Mouse (Mus musculus) gastrocnemius, adult 8-10 months (tissue): Measurements from ENCODE around the gene Tbxas1. TPM values are rescaled to one million over a fixed set of nuclear protein-coding genes. Genes with fewer than 3 reads are reported as not detected.

Experiments
- DNase-seq, 2 experiments: peaks; one replicate each; pipeline ENCODE4 v3.0.0; 2022; ENCODE audit warnings: low spot score in 2 of 2
- total RNA-seq, 4 experiments: library from RNA; stranded (reverse); gene quantifications; 2 replicates each; pipeline ENCODE4 v1.2.4; 2022

The Tbxas1 gene
- total RNA-seq, 4 experiments from 2014 or later: 0.51 to 0.80 (median 0.56) TPM

DNA sequence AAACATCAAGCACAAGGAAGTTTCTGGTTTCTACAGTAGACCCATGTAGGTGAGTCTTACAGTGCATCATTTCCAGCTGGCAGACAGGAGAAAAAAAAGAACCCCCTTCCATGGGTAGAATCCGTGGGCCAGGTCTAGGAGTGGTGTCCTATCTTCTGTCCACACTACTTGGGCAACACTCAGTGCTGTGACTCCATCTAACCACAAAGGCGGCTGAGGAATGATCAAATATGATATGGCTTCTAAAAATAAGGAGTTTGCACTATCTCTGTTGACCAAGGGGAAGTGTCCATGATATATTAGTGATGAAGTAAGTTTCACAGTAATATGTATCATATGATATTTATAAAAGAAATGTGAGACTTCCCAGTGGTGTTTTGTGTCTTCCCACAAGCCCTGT lies 16.8 kb downstream of the Tbxas1 start:
- DNase-seq: no peak

DNA sequence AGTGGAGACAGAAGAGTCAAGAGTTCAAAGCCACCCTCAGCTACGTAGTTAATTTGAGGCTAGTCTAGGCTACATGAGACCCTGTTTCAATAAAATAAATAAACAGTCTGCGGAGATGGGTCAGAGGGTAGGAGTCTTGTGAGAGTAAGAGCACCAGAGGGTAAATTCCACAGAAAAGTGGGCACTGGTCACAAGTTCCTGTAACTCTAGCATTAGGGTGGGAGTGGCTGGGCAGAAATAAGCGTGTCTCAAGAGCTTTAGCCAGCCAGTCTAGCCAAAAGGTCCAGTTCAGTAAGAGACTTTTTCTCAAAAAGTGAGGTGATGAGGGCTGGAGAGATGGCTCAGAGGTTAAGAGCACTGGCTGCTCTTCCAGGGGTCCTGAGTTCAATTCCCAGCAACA lies 18.4 kb downstream of the Tbxas1 start:
- no peak for DNase-seq

DNA sequence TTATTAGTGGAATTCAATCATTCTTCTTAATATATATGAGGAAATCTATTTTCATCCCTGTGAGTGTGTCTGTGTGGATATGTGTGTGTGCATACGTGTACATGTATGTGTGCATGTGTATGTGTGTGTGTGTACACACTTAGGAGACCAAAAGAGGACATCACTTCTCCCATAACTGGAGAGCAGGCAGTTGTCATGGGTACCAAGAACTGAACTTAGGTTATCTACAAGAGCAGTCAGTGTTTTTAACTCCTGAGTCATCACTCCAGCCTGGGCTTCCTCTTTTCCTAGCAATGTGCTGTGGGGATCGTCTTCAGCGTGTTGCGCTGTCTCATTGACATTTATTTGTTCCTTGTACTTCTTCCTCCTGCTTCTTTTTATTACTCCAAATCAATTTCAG lies 24.9 kb downstream of the Tbxas1 start:
- DNase-seq: no peak

DNA sequence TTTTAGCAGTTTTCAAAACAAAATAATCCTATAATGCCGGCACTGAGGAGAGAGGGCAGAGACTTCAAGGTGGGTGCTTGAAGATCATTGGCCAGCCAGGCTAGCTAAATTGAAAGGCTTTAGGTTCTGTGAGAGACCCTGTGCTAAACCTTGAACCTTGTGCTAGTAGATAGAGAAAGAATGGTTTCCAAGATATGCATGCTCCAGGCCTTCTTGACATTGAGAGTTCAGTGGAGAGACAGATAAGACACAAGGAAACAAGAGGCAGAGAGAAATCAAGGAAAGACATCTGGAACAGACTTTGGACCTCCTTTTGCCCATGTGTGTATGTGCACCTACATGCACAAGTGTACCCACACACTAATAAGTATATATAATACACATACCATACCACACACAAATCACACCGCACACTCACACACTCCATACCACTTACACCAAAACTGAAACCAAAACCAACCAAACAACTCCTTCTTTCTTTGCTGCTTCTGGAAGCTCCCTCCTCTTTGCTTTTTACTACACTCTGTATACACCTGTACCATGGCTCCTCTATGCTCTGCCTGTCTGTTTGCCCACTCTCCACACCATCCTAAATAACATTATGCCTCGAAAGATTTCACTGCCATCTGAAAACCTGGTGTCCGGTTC lies 25.4 kb downstream of the Tbxas1 start:
- DNase-seq: no peak

DNA sequence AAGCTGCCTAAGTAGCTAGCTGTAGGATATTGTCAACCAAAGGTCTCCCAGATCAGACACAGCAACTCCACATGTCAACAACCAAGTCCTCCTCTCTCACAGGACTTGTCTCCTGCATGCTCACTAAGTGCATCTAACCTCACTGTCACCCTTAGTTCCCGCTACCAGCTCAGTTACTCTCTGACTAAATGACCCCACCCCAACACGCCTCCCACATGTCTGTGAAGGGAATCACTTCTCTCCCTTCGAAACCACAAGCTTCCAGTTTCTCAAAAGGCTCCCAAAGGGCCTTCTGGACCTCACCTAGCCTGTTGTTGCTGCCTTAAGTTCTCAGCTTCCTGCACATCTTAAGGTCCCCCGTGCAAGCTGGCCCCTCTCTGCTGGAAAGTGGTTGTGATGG lies 25.9 kb downstream of the Tbxas1 start:
- DNase-seq: no peak

DNA sequence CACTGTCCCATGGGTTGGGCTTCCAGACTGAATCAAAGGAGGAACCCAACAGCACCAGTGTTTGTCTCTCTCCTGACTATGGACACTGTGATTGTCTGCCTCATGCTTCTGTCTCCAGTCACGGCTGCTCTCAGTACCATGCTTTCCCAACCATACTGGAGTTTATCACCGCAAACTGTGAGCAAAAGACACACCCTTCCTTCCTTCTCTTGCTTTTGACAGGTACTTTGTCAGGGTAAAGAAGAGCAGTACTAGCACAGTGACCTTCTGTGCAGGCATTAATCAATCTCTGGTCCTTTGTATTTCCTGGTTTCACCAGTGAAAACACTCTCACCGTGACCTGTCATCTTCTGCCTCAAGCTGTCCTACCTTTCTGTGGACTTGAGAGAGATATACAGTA lies 26.4 kb downstream of the Tbxas1 start:
- DNase-seq: no peak

DNA sequence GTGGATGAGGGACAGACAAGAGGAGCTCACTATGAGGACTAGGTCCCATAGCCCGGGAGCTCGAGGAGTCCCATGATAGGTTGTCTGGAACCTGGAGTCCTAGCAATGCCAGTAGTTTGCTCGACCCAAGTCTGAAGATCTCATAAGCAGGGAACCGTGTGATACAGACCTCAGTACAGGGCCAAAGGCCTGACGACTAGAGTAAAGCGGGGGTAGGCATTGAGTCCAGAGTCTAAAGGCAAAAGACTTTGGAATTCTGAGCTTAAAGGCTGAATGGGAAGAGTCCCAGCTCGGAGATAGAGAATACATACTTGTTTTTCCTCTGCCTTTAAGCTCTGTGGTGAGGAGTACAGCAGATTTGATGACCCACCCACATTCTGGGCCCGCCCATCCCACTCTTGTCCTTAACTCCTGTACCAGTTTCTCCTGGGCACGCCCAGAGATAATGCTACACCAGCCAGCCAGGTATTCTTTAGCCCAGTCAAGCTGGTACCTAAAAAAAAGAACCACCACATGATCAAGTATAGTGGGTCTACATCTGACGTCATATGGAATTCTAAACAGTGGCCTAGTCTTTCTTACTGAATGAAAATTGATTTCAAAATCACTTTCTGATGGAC lies 27.7 kb downstream of the Tbxas1 start:
- DNase-seq: no peak

DNA sequence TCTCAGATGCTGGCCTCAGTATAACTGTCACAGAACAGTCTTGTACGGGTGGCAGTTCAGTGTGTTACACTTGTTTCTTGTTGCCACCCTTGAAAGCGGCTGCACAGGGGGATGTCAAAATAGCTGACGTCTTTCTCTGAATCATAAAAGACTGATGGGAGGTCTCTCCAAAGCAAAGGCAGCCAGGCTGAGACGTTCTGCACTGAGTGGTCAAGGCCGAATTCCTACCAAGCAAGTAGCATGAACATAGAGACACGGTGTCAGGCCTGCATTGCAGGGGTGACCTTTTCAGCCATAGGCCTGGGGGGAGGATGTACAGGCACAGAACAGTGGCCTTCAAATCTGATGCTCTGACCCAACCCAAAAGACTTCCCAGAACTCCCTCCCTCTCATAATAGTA lies 30.8 kb downstream of the Tbxas1 start:
- DNase-seq: no peak

DNA sequence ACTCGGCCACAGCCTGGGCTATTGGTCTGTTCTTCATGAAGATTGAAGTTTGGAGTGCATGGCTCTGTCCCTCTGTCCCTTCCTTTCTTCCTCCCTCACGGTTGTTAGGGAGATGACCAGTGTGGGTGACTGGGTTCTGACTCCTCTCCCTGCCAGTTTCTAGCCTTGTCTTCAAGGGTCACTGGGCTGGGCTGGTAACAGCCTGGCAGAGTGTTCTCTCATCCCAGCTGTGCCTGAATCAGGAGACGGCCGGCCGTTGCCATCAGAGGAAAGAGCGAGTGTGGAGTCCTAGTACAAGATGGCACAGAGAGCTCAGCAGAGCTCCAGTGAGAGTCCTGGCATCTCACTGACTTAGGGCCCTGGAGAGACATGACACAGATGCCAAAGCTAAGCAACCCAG lies 33.2 kb downstream of the Tbxas1 start:
- no peak for DNase-seq

DNA sequence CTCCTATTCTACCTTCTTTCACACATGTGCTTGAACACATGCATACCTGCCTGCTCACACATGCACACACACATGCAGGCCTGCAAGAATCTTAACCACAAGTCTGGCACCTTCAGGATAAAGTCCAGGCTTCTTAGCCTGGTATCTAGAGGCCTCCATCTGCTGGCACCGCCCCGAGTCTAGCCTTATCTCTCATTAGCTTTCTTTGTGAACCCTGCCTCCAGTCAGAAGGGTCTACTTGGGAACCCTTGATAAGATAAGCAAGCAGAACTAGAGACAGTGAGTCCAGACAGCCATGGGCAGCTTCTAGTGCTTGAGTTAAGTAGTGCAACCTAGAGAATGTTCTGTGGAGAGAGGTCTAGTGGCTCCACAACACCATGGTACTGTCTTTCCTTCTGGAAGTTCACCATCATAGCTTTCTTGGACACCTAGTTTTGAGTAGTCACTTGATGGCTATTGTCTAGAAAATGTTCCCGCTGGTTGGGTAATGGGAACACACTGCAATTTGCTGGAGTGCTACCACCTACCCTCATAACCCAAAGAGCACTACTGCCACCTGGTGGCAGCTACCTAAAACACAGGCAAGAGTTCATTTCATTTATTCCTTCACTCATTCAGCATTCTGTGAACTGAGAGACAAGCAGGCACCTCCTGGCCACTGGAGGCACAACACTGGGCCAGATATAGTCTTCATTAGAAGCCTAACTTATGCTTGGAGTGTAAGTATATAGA lies 35.8 kb downstream of the Tbxas1 start:
- peak; percentile 29 to 44 for DNase-seq

DNA sequence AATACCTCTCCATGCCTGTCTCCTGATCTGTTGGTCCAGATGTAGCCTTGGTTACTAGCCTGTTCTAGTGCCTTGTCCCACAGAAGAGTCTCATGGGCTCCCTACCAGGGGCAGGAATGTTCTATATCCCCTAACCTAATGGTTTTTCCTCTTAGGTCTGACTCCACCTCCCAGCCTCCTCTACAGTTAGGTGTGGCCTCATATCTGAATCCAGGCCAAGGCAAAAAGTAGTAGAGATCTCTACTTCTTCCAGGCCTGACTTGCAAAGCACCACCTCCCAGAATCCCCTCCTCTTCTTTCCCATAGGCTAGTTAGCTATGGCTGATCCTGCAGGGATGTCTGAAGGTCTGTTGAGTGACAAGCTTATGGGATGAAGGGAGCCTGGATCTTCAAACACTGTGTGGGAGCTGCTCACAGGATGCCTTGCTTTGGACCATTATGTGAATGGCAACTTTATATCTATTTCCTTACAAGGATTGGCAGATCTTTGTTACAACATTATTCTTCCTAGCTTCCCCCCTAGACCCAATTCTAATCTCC lies 37.0 kb downstream of the Tbxas1 start:
- DNase-seq: no peak

DNA sequence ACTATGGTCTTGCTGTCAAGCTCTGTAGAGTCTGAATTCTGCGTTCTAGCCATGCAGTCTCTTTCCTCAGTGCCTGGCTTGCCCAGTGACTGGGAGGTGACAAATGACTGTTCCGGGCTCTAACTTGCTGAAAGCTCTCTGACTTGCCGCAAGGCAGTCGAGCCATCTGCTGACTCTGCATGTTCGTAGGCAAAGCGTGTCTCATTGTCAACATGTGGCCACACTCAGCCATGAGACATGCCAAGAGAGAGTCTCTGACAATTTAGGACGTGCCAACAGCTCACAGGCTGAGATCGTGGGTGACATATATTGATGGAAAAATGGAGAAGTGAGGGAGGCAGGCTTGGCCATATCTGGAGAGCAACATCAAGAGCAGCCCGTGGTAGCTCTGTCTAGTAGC lies 37.6 kb downstream of the Tbxas1 start:
- no peak for DNase-seq

DNA sequence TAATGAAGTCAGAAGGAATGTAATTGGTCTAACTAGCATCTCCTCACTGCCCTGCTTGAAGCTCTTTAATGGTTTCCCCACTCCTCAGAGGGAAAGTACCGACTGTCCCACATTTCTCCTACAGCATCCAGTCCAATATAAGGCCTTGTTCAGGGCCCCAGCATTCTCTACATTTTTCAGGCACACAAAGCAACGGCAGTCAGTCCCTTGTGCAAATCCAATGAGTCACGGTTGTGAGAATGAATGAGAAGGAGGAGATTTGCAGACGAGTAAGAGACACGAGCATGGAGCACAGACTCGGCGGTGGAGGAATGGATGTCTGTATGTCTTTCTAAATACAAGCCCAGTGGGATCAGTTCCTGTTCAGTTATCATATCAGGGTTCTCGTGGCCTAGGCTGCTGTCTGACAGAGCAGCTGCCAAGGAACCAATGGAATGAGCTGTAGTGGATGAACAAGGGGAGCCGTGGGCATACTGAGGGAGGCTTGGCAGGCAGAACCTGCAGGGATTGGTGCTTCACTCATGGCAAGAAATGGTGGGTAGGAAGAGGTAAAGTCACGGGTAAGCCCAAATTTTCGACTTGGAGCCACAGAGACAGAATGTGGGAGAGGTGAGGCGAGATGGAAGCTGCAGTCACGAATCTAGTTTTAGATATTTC lies 38.3 kb downstream of the Tbxas1 start:
- no peak for DNase-seq

DNA sequence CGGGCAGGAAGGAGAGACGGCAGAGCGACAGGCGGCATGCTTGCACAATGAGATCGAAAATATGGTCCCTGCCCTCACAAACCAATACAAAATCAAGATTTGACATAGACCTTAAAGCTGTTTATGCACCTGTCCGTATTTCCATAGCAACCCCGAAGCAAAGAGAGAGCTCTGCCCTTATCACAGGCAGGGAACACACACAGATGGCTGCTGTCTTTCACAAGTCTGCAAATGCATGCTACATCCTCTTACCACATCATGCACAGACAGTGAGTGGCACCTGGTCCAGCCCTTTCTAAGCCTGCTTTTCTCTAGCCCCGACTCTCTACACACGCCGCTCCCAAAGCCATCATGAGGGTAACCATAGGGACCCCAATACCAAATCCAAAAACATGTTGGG lies 39.0 kb downstream of the Tbxas1 start:
- DNase-seq: no peak

DNA sequence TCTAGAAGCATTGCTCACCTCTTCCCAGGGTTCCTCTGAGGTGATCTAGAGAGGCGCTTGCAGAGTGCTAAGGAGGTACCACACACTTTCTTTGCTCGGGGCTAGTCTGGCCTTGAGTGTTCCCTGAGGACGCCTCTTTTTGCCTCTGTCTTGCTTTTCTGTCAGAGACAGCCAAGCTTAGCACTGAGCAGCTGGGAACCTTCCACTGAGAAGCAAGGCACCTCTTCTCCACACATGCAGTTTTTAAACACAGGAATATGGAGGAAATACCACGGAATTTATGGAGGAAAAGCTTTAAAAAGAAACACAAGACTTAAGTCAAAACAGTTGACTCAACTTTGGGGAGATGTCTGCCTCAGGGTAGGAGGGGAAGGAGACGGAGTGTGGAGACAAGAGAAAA lies 40.6 kb downstream of the Tbxas1 start:
- no peak for DNase-seq

DNA sequence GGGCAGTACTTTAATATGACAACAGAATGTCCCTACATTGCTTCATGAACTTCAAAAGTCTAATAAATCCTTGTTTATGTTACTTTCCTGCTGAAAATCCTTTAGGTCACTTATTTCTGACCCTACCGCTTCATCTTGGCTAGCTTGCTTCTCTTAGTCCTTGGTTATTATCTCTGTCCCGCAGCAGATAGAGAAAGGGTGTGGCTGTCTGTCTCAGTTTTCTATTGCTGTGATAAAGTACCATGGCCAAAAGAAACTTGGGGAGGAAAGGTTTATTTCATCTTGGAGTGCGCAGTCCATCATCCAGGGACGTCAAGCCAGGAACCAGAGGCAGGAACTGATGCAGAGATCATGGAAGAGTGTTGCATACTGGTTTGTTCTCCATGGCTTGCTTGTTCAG lies 41.4 kb downstream of the Tbxas1 start:
- DNase-seq: no peak

DNA sequence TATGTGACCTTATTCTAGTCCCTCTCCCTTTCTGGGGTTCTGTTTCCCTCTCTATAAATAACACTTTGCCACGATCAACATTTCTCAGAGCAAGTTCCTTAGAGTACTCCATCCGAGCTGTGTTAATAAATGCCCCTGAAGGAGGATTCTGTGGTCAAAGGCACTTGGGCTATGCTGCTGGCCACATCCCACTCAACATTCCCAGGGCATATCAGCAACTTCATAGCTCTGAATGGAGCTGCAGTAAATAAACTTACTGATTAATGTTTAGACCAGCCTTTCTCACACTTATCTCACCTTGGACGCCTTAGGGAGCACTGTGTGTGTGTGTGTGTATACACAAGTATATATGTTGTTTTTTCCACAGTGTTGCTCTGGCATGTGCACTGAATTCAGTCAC lies 42.2 kb downstream of the Tbxas1 start:
- no peak for DNase-seq

DNA sequence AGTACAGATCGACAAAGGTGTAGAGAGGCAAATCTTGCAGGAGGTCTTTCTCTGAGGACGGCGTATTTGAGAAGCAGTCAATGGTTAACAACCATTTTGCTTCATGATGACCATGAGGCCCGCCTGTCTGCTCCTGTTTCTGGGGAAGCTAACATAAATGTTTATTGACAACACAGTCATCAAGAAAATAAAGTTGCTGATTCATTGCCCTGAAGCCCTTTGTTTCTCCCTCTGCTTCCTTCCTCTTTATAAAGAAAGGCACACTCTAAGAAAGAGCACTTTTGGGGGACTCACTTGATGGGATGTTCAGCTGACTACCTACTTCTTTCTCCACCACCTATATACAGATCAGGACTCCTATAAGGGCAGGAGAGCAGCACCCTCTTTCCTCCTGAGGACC lies 43.5 kb downstream of the Tbxas1 start:
- no peak for DNase-seq

DNA sequence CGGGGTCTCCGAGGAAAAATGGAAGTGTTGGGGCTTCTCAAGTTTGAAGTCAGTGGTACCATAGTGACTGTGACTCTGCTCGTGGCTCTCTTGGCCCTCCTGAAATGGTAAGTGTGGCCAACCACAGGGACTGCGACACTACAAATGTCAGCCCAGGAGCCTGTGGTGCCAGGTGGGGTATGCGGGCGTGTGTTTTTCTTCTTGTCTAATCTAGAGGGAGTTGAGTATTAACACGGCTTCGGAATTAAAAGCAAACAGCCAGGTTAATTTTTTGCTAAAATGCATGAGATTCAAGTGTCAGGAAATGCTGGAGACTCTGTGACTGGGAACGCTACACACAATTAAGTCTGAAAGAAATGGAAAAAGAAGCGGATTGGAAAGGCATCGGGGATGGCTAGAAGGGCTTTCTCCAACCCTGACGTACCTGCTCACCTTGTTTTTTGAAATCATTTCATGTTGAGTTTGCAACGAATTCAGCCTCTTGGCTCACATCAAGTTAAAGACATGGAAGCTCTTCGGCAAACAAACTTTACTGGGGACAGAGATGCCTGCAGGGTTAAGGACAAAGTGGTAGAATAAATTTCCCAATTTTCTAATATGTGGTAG lies 44.0 kb downstream of the Tbxas1 start:
- no peak for DNase-seq

DNA sequence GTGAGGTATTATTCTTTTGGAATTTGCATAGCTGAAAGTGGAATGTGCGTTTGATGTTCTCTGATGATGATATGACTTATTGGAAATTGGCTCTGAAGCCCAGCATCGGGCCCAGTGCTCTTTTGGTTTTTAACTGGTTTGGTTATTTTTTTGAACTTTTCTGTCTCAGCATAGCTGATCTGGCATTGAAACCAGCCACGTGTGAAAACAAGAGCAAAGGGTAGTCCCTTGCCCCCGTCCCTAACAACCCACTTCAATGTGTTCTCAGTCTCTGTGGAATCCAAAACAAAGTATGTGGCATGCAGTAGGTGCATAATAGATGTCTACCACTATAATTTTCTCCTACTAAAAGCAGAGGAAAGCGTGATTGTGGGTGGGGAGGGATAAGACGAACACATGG lies 44.9 kb downstream of the Tbxas1 start:
- DNase-seq: no peak

DNA sequence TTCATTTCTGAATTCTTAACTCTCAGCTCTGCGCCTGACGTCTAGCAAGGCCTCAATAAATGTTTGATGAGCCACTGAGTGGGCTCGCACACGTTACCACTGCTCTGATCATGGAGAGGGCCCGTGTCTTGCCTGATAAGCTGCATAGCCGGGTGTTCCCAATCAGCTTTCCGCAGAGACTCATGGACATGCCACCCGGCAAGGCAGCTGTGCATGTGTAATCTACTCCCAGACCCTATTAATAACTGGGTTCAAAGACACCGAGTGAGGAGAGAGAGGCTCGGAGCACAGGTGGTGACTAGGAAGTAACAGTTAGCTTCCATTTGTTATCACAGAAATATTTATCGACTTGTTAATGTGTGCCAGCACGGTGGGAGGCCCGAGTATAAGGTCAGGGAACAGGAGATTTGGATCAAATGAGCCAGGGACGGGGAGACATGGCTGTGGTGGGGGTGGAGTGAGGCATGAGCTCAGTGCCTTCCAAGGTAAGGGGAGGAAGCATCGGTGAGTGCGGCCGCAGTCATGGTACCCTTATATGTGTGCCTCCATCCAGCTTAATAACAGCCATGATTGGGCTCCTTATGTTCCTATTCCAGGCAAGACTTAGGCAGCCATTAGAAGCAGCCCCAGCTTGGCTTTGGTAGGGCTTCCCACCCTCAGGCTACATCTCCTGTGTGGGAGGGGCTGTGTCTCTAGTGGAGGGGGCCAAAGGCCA lies 46.0 kb downstream of the Tbxas1 start:
- DNase-seq: no peak
